Mouse (Mus musculus) intestine, postnatal 0 days (tissue): Measurements from ENCODE around the gene Zfp984. TPM values are rescaled to one million over a fixed set of nuclear protein-coding genes. Genes with fewer than 3 reads are reported as not detected.
"Not testable (repeated sequence)": the region's sequence is repeated elsewhere in the genome, so short reads cannot be mapped to it uniquely, and the experiment has no call there.

Experiments used
- ATAC-seq: fragments of 200-750 bp; cut with Nextera tagmentation; 2 replicates; pipeline ENCODE4 v1.8.0; 2017; ENCODE audit warnings: mild to moderate bottlenecking, moderate TSS enrichment, moderate library complexity
- H3K27ac ChIP-seq: fragments of 300-500 bp; sonication (generic); 2 replicates; pipeline ENCODE4 v1.5.1; 2014; ENCODE audit warnings: mild to moderate bottlenecking, low read depth, low read length, moderate library complexity
- H3K27me3 ChIP-seq: fragments of 300-500 bp; sonication (generic); replicated peaks from 2 replicates; pipeline ENCODE4 v1.6.1; 2014; ENCODE audit warnings: low read length, mixed read lengths; ENCODE audit not compliant: control insufficient read depth, insufficient read depth
- H3K36me3 ChIP-seq: fragments of 300-500 bp; sonication (generic); 2 replicates; pipeline ENCODE4 v1.6.1; 2014; ENCODE audit warnings: mild to moderate bottlenecking, moderate library complexity; ENCODE audit not compliant: control insufficient read depth, insufficient read depth
- H3K4me1 ChIP-seq: fragments of 300-500 bp; sonication (generic); replicated peaks from 2 replicates; pipeline ENCODE4 v1.6.1; 2014; ENCODE audit warnings: antibody characterized with exemption, low read length, mixed read lengths; ENCODE audit not compliant: control insufficient read depth, insufficient read depth
- H3K4me2 ChIP-seq: fragments of 300-500 bp; sonication (generic); replicated peaks from 2 replicates; pipeline ENCODE4 v1.6.1; 2014; ENCODE audit warnings: low read depth, mild to moderate bottlenecking, moderate library complexity
- H3K4me3 ChIP-seq: fragments of 300-500 bp; sonication (generic); 2 replicates; pipeline ENCODE4 v1.5.1; 2014; ENCODE audit warnings: low read depth, low read length
- H3K9ac ChIP-seq: fragments of 300-500 bp; sonication (generic); 2 replicates; pipeline ENCODE4 v1.6.1; 2014; ENCODE audit warnings: mild to moderate bottlenecking, low read depth, low read length
- H3K9me3 ChIP-seq: fragments of 300-500 bp; sonication (generic); 2 replicates; pipeline ENCODE4 v1.6.1; 2016; ENCODE audit warnings: mixed run types; ENCODE audit not compliant: control insufficient read depth
- CTCF ChIP-seq: sonication (generic); IDR thresholded peaks from 2 replicates; pipeline ENCODE4 v1.5.1; 2016; ENCODE audit warnings: low read depth, mild to moderate bottlenecking, control low read depth, antibody characterized with exemption, moderate library complexity
- WGBS: fragments of 180-500 bp; shearing (Covaris S2); extraction: QIAGEN DNeasy Blood & Tissue Kit; methylation state at CpG from one replicate; pipeline ENCODE4 v1.1.7; 2014; 5-methylcytosine and 5-hydroxymethylcytosine counted together
- polyA plus RNA-seq: library from polyadenylated mRNA; unstranded; fragments of >200 nt; fragmentation: Nextera tagmentation; extraction: Ambion mirVana; gene quantifications from 2 replicates; pipeline ENCODE4 v1.2.1, GENCODE M21; 2015

The Zfp984 gene
- polyA plus RNA-seq, 1 experiment from 2014 or later: 16.2 TPM

DNA sequence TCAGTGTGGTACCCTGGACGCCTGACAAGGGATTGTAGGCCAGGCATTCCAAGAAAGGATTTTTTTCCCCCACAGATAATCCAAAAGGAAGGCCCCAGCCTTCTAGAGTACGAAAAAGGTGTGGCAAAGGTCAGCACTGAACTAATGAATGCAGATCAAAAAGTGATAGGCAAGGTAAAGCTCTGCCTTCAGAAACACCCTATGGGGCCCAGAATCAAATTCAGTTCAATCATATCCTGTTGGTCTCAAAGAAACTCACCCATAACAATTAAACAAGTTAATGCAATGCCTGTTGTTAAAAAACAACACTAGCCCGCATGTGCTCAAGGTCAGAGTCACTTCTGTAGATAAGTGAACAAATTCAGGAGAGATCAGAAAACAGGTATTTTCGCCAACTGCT, 14.8 kb upstream of the Zfp984 start:
- no peak for TF ChIP-seq CTCF
- H3K27me3 ChIP-seq: no peaks in the 10 kb centered on the region
- no peak for ATAC-seq
- no peak overlapping the region for H3K27ac ChIP-seq
- H3K36me3 ChIP-seq: peaks cover 41% of the 10 kb centered on the region
- H3K4me2 ChIP-seq: no peak overlapping the region
- H3K4me3 ChIP-seq: no peak overlapping the region
- 91% methylated on average over 4 of the region's 4 CpGs for WGBS
- H3K4me1 ChIP-seq: no peaks in the 10 kb centered on the region
- no peak overlapping the region for H3K9ac ChIP-seq
- peaks cover 51% of the 10 kb centered on the region for H3K9me3 ChIP-seq

- H3K27ac ChIP-seq, H3K4me2 ChIP-seq, H3K27me3 ChIP-seq, H3K4me3 ChIP-seq, H3K9ac ChIP-seq, H3K4me1 ChIP-seq, ATAC-seq: not testable (repeated sequence)
- peaks cover 14% of the 10 kb centered on the region for H3K36me3 ChIP-seq
- peaks cover 36% of the 10 kb centered on the region for H3K9me3 ChIP-seq
- 89% methylated on average over 3 of the region's 3 CpGs for WGBS
Observed at GRCm38 (mm10) chr4:147821414-147821813, 11.8 kb upstream of the Zfp984 start.

GRCm38 (mm10) chr4:147819659-147820058, 10.1 kb upstream of the Zfp984 start:
- ATAC-seq, H3K4me1 ChIP-seq, H3K36me3 ChIP-seq, H3K27me3 ChIP-seq, H3K4me2 ChIP-seq, H3K9ac ChIP-seq, H3K27ac ChIP-seq, H3K4me3 ChIP-seq: not testable (repeated sequence)
- 80% methylated on average over 7 of the region's 7 CpGs for WGBS
- H3K9me3 ChIP-seq: peaks cover 24% of the 10 kb centered on the region

GRCm38 (mm10) chr4:147814592-147815167, 5.1 kb upstream of the Zfp984 start:
- H3K27ac ChIP-seq: no peak overlapping the region
- no peaks in the 10 kb centered on the region for H3K9me3 ChIP-seq
- no peak overlapping the region for H3K4me3 ChIP-seq
- no peak overlapping the region for H3K9ac ChIP-seq
- no peak overlapping the region for H3K4me2 ChIP-seq
- 74% methylated on average over 2 of the region's 2 CpGs for WGBS
- H3K27me3 ChIP-seq: no peaks in the 10 kb centered on the region
- peak; percentile 61 for TF ChIP-seq CTCF
- H3K36me3 ChIP-seq: no peaks in the 10 kb centered on the region
- no peak for ATAC-seq
- no peaks in the 10 kb centered on the region for H3K4me1 ChIP-seq

DNA sequence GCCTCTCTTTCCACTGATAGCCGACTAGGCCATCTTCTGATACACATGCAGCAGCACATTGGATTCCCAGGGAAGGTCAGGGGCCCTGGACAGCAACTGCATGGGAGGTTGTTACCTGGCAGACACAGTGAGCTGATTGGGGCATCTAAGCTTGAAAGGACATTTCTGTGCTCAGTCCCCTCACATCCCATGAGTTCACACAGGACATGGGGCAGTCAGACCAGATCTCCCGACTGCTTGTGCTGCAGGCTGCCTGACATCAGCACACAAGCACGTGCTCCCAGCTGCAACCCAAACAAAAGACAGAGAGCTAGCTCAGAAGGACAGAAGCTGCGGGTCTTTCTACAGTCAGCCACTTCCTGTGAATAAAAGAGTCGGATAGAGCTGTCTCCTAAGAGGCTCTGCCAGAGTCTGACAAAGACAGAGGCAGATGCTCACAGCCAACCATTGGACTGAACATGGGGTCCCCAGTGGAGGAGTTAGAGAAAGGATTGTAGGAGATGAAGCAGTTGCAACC, 3.7 kb upstream of the Zfp984 start:
- Histone ChIP-seq H3K36me3 (no peaks in the 10 kb centered on the region), H3K27me3 (no peaks in the 10 kb centered on the region), H3K4me2 (no peak overlapping the region), H3K9ac (no peak overlapping the region), H3K4me1 (no peaks in the 10 kb centered on the region), H3K27ac (no peak overlapping the region), H3K4me3 (no peak overlapping the region), H3K9me3 (no peaks in the 10 kb centered on the region)
- 39% methylated on average over 5 of the region's 5 CpGs for WGBS
- ATAC-seq: no peak
- TF ChIP-seq CTCF: no peak

GRCm38 (mm10) chr4:147809966-147810304, 347 bp upstream of the Zfp984 start:
- H3K9ac ChIP-seq, H3K27me3 ChIP-seq, H3K4me1 ChIP-seq, H3K27ac ChIP-seq, H3K9me3 ChIP-seq, H3K36me3 ChIP-seq: not testable (repeated sequence)
- WGBS: 58% methylated on average over 2 of the region's 2 CpGs
- ATAC-seq: peak; percentile 22; the same call in 1 of the 2 replicates
- peak overlapping the region; percentile 77 for H3K4me2 ChIP-seq
- peak overlapping the region; percentile 53 for H3K4me3 ChIP-seq

- not testable (repeated sequence) for H3K4me1 ChIP-seq, H3K27me3 ChIP-seq, ATAC-seq, H3K27ac ChIP-seq, H3K9ac ChIP-seq, H3K9me3 ChIP-seq
- WGBS: 66% methylated on average over 4 of the region's 4 CpGs
- Histone ChIP-seq H3K4me3 (peak overlapping the region; percentile 53), H3K4me2 (peak overlapping the region; percentile 77), H3K36me3 (peaks cover 15% of the 10 kb centered on the region)
Observed at GRCm38 (mm10) chr4:147808483-147808882, 1.1 kb downstream of the Zfp984 start.

- not testable (repeated sequence) for H3K9ac ChIP-seq, H3K9me3 ChIP-seq, H3K4me1 ChIP-seq, ATAC-seq, H3K4me2 ChIP-seq, H3K27me3 ChIP-seq, H3K27ac ChIP-seq, H3K4me3 ChIP-seq
- peaks cover 17% of the 10 kb centered on the region for H3K36me3 ChIP-seq
- 94% methylated on average over 1 of the region's 1 CpGs for WGBS
Observed at GRCm38 (mm10) chr4:147795308-147795707, 14.3 kb downstream of the Zfp984 start.

GRCm38 (mm10) chr4:147794026-147794665, 15.4 kb downstream of the Zfp984 start:
- not testable (repeated sequence) for H3K27ac ChIP-seq, H3K4me1 ChIP-seq, H3K4me2 ChIP-seq, H3K9ac ChIP-seq, H3K4me3 ChIP-seq, H3K9me3 ChIP-seq, H3K27me3 ChIP-seq, ATAC-seq
- H3K36me3 ChIP-seq: peaks cover 17% of the 10 kb centered on the region
- 95% methylated on average over 1 of the region's 3 CpGs for WGBS
